Mouse (Mus musculus) forebrain, embryonic 16.5 days (tissue): ENCODE data around the gene Tnni3k. TPM values are rescaled to one million over a fixed set of nuclear protein-coding genes. Genes with fewer than 3 reads are reported as not detected.
"Not testable (repeated sequence)": the region's sequence is repeated elsewhere in the genome, so short reads cannot be mapped to it uniquely, and the experiment has no call there.

ENCODE experiments used
- ATAC-seq: fragments of 200-750 bp; cut with Nextera tagmentation; 2 replicates; pipeline ENCODE4 v1.8.0; 2017; ENCODE audit warnings: mild to moderate bottlenecking, moderate library complexity
- H3K27ac ChIP-seq: fragments of 300-500 bp; sonication (generic); 2 replicates; pipeline ENCODE4 v1.5.1; 2014; ENCODE audit warnings: low read length, control low read depth
- H3K27me3 ChIP-seq: fragments of 300-500 bp; sonication (generic); replicated peaks from 2 replicates; pipeline ENCODE4 v1.6.1; 2014; ENCODE audit warnings: low read length; ENCODE audit not compliant: control insufficient read depth, insufficient read depth
- H3K36me3 ChIP-seq: fragments of 300-500 bp; sonication (generic); 2 replicates; pipeline ENCODE4 v1.6.1; 2014; ENCODE audit not compliant: control insufficient read depth, insufficient read depth
- H3K4me1 ChIP-seq: fragments of 300-500 bp; sonication (generic); replicated peaks from 2 replicates; pipeline ENCODE4 v1.6.1; 2014; ENCODE audit warnings: low read length; ENCODE audit not compliant: control insufficient read depth, insufficient read depth
- H3K4me2 ChIP-seq: fragments of 300-500 bp; sonication (generic); 2 replicates; pipeline ENCODE4 v1.6.1; 2014; ENCODE audit warnings: mild to moderate bottlenecking, low read length, control low read depth
- H3K4me3 ChIP-seq: fragments of 300-500 bp; sonication (generic); replicated peaks from 2 replicates; pipeline ENCODE4 v1.5.1; 2014; ENCODE audit warnings: mild to moderate bottlenecking, low read length, control low read depth
- H3K9ac ChIP-seq: fragments of 300-500 bp; sonication (generic); replicated peaks from 2 replicates; pipeline ENCODE4 v1.6.1; 2014; ENCODE audit warnings: low read depth, low read length, control low read depth
- H3K9me3 ChIP-seq: fragments of 300-500 bp; sonication (generic); 2 replicates; pipeline ENCODE4 v1.6.1; 2016; ENCODE audit warnings: low read length; ENCODE audit not compliant: control insufficient read depth
- WGBS: fragments of 180-500 bp; shearing (Covaris S2); extraction: QIAGEN DNeasy Blood & Tissue Kit; methylation state at CpG from one replicate; pipeline ENCODE4 v1.1.7; 2014; 5-methylcytosine and 5-hydroxymethylcytosine counted together
- polyA plus RNA-seq: library from polyadenylated mRNA; unstranded; fragments of >200 nt; fragmentation: Nextera tagmentation; extraction: Ambion mirVana; gene quantifications from 2 replicates; pipeline ENCODE4 v1.2.1, GENCODE M21; 2015

Gene Tnni3k
- polyA plus RNA-seq, 1 experiment from 2014 or later: 0.11 TPM

- ATAC-seq, H3K27ac ChIP-seq, H3K9me3 ChIP-seq, H3K4me3 ChIP-seq, H3K4me2 ChIP-seq, H3K27me3 ChIP-seq, H3K36me3 ChIP-seq, H3K9ac ChIP-seq: not testable (repeated sequence)
- peaks cover 19% of the 10 kb centered on the region for H3K4me1 ChIP-seq
- 16% methylated on average over 5 of the region's 5 CpGs for WGBS
Observed at GRCm38 (mm10) chr3:154819684-154820083, 235.5 kb downstream of the Tnni3k start.

GRCm38 (mm10) chr3:154817732-154818131, 237.5 kb downstream of the Tnni3k start:
- no peaks in the 10 kb centered on the region for H3K27me3 ChIP-seq
- WGBS: 3% methylated on average over 7 of the region's 7 CpGs
- H3K36me3 ChIP-seq: no peaks in the 10 kb centered on the region
- H3K4me3 ChIP-seq: no peak overlapping the region; the same call in 1 of the 2 replicates
- H3K4me2 ChIP-seq: peak overlapping the region; percentile 49
- peaks cover 19% of the 10 kb centered on the region for H3K4me1 ChIP-seq
- H3K9me3 ChIP-seq: no peaks in the 10 kb centered on the region
- peak overlapping the region; percentile 13; the same call in 1 of the 2 replicates for H3K27ac ChIP-seq
- ATAC-seq: peak; percentile 49
- H3K9ac ChIP-seq: peak overlapping the region; percentile 43; the same call in 1 of the 2 replicates

- H3K27me3 ChIP-seq: no peaks in the 10 kb centered on the region
- peaks cover 19% of the 10 kb centered on the region for H3K4me1 ChIP-seq
- peak; percentile 92 for ATAC-seq
- H3K36me3 ChIP-seq: no peaks in the 10 kb centered on the region
- H3K4me2 ChIP-seq: peak overlapping the region; percentile 49
- H3K27ac ChIP-seq: peak overlapping the region; percentile 37
- peak overlapping the region; percentile 43 for H3K9ac ChIP-seq
- H3K4me3 ChIP-seq: peak overlapping the region; percentile 29
- WGBS: 3% methylated on average over 19 of the region's 19 CpGs
- no peaks in the 10 kb centered on the region for H3K9me3 ChIP-seq
Observed at GRCm38 (mm10) chr3:154816801-154817625, 238.2 kb downstream of the Tnni3k start.

GRCm38 (mm10) chr3:154816231-154816630, 239.0 kb downstream of the Tnni3k start:
- Histone ChIP-seq H3K4me2 (no peak overlapping the region), H3K27me3 (no peaks in the 10 kb centered on the region), H3K9ac (no peak overlapping the region), H3K36me3 (no peaks in the 10 kb centered on the region), H3K4me1 (peaks cover 23% of the 10 kb centered on the region), H3K4me3 (no peak overlapping the region), H3K9me3 (no peaks in the 10 kb centered on the region), H3K27ac (peak overlapping the region; percentile 82)
- ATAC-seq: peak; percentile 29
- WGBS: 32% methylated on average over 3 of the region's 3 CpGs

- 48% methylated on average over 2 of the region's 2 CpGs for WGBS
- H3K36me3 ChIP-seq: no peaks in the 10 kb centered on the region
- no peak overlapping the region for H3K9ac ChIP-seq
Observed at GRCm38 (mm10) chr3:154815606-154816005, 239.6 kb downstream of the Tnni3k start.

GRCm38 (mm10) chr3:154812893-154813292, 242.3 kb downstream of the Tnni3k start:
- H3K4me1 ChIP-seq: peaks cover 30% of the 10 kb centered on the region
- H3K9ac ChIP-seq: no peak overlapping the region
- no peak overlapping the region for H3K4me2 ChIP-seq
- no peaks in the 10 kb centered on the region for H3K27me3 ChIP-seq
- WGBS: 79% methylated on average over 1 of the region's 1 CpGs
- H3K4me3 ChIP-seq: no peak overlapping the region
- no peak for ATAC-seq
- no peak overlapping the region for H3K27ac ChIP-seq
- no peaks in the 10 kb centered on the region for H3K9me3 ChIP-seq
- no peaks in the 10 kb centered on the region for H3K36me3 ChIP-seq

More at GRCm38 (mm10) chr3:154815606-154816005, 239.6 kb downstream of the Tnni3k start:
- Histone ChIP-seq H3K4me3 (no peak overlapping the region), H3K4me1 (peaks cover 25% of the 10 kb centered on the region), H3K4me2 (no peak overlapping the region), H3K27ac (peak overlapping the region; percentile 82), H3K27me3 (no peaks in the 10 kb centered on the region), H3K9me3 (no peaks in the 10 kb centered on the region)
- no peak for ATAC-seq

GRCm38 (mm10) chr3:154811833-154812232, 243.4 kb downstream of the Tnni3k start:
- no peak overlapping the region for H3K4me2 ChIP-seq
- no peaks in the 10 kb centered on the region for H3K36me3 ChIP-seq
- H3K9me3 ChIP-seq: no peaks in the 10 kb centered on the region
- H3K9ac ChIP-seq: no peak overlapping the region
- no peak overlapping the region for H3K4me3 ChIP-seq
- H3K4me1 ChIP-seq: peaks cover 27% of the 10 kb centered on the region
- no peaks in the 10 kb centered on the region for H3K27me3 ChIP-seq
- 66% methylated on average over 9 of the region's 9 CpGs for WGBS
- no peak overlapping the region for H3K27ac ChIP-seq
- ATAC-seq: no peak

GRCm38 (mm10) chr3:154811281-154811680, 243.9 kb downstream of the Tnni3k start:
- H3K36me3 ChIP-seq: no peaks in the 10 kb centered on the region
- WGBS: 20% methylated on average over 9 of the region's 9 CpGs
- no peaks in the 10 kb centered on the region for H3K27me3 ChIP-seq
- H3K27ac ChIP-seq: no peak overlapping the region
- H3K9me3 ChIP-seq: no peaks in the 10 kb centered on the region
- H3K4me1 ChIP-seq: peaks cover 28% of the 10 kb centered on the region
- H3K9ac ChIP-seq: no peak overlapping the region
- H3K4me3 ChIP-seq: no peak overlapping the region
- ATAC-seq: peak; percentile 47; the same call in 1 of the 2 replicates
- no peak overlapping the region for H3K4me2 ChIP-seq

- no peak overlapping the region for H3K4me2 ChIP-seq
- WGBS: 67% methylated on average over 7 of the region's 7 CpGs
- H3K9me3 ChIP-seq: no peaks in the 10 kb centered on the region
- H3K9ac ChIP-seq: no peak overlapping the region
- no peaks in the 10 kb centered on the region for H3K27me3 ChIP-seq
- no peaks in the 10 kb centered on the region for H3K36me3 ChIP-seq
- no peak overlapping the region for H3K4me3 ChIP-seq
- peaks cover 20% of the 10 kb centered on the region for H3K4me1 ChIP-seq
- H3K27ac ChIP-seq: no peak overlapping the region
- no peak for ATAC-seq
Observed at GRCm38 (mm10) chr3:154810273-154810870, 244.8 kb downstream of the Tnni3k start.
